Mouse (Mus musculus) embryonic facial prominence, embryonic 14.5 days (tissue): ENCODE measurements around the gene D430019H16Rik. TPM values are rescaled to one million over a fixed set of nuclear protein-coding genes. Genes with fewer than 3 reads are reported as not detected.

Experiments used
- ATAC-seq: fragments of 200-750 bp; cut with Nextera tagmentation; 2 replicates; pipeline ENCODE4 v1.8.0; 2017; ENCODE audit warnings: low read depth, moderate number of reproducible peaks, moderate TSS enrichment
- DNase-seq: peaks from one replicate; pipeline ENCODE4 v3.0.0-alpha.2; 2015; ENCODE audit warnings: low spot score
- H3K27ac ChIP-seq: fragments of 300-500 bp; sonication (generic); replicated peaks from 2 replicates; pipeline ENCODE4 v1.5.1; 2014; ENCODE audit warnings: low read depth, mild to moderate bottlenecking, low read length, moderate library complexity
- H3K27me3 ChIP-seq: fragments of 300-500 bp; sonication (generic); replicated peaks from 2 replicates; pipeline ENCODE4 v1.6.1; 2014; ENCODE audit warnings: low read length; ENCODE audit not compliant: control insufficient read depth, insufficient read depth
- H3K36me3 ChIP-seq: fragments of 300-500 bp; sonication (generic); 2 replicates; pipeline ENCODE4 v1.6.1; 2014; ENCODE audit warnings: low read length, mixed read lengths; ENCODE audit not compliant: control insufficient read depth, insufficient read depth
- H3K4me1 ChIP-seq: fragments of 300-500 bp; sonication (generic); 2 replicates; pipeline ENCODE4 v1.6.1; 2014; ENCODE audit warnings: antibody characterized with exemption, low read length; ENCODE audit not compliant: control insufficient read depth, insufficient read depth
- H3K4me2 ChIP-seq: fragments of 300-500 bp; sonication (generic); 2 replicates; pipeline ENCODE4 v1.6.1; 2014; ENCODE audit warnings: low read depth, mild to moderate bottlenecking, low read length, moderate library complexity, mixed read lengths
- H3K4me3 ChIP-seq: fragments of 300-500 bp; sonication (generic); 2 replicates; pipeline ENCODE4 v1.5.1; 2014; ENCODE audit warnings: low read depth, mild to moderate bottlenecking, low read length
- H3K9ac ChIP-seq: fragments of 300-500 bp; sonication (generic); 2 replicates; pipeline ENCODE4 v1.6.1; 2014; ENCODE audit warnings: low read depth, mild to moderate bottlenecking, low read length, moderate library complexity, mixed read lengths
- H3K9me3 ChIP-seq: fragments of 300-500 bp; sonication (generic); 2 replicates; pipeline ENCODE4 v1.6.1; 2016; ENCODE audit warnings: low read length; ENCODE audit not compliant: control insufficient read depth
- WGBS: fragments of 180-500 bp; shearing (Covaris S2); extraction: QIAGEN DNeasy Blood & Tissue Kit; methylation state at CpG from one replicate; pipeline ENCODE4 v1.1.7; 2014; 5-methylcytosine and 5-hydroxymethylcytosine counted together
- polyA plus RNA-seq: library from polyadenylated mRNA; unstranded; fragments of >200 nt; fragmentation: Nextera tagmentation; extraction: Ambion mirVana; gene quantifications from 2 replicates; pipeline ENCODE4 v1.2.1, GENCODE M21; 2014

Gene D430019H16Rik
- polyA plus RNA-seq, 1 experiment from 2014 or later: 3.4 TPM

DNA sequence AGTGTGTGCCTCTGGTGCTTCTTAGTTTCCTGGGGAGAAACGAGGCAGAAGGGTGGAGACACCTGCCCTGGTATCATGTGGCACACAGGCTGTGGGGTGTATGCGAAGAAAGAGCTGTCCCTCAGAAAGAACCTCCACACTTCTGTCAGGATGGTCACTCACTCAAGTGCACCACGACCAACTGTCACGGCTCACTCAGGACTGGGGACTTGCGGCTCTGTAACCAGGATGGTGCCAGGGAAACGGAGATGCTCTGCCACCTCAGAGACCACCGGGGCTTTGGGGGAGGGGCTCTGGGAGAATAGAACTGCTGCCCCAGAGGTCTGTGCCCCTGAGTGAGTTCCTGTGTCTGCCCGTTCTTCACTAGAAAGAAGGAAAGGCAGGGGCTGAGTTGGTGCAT, 15.4 kb downstream of the D430019H16Rik start:
- 78% methylated on average over 8 of the region's 8 CpGs for WGBS
- ATAC-seq: no peak
- no peak overlapping the region for H3K4me3 ChIP-seq
- H3K4me2 ChIP-seq: no peak overlapping the region
- peaks cover 8% of the 10 kb centered on the region for H3K4me1 ChIP-seq
- H3K36me3 ChIP-seq: no peaks in the 10 kb centered on the region
- H3K9me3 ChIP-seq: no peaks in the 10 kb centered on the region
- no peak overlapping the region for H3K27ac ChIP-seq
- DNase-seq: no peak
- no peak overlapping the region for H3K9ac ChIP-seq
- H3K27me3 ChIP-seq: no peaks in the 10 kb centered on the region

DNA sequence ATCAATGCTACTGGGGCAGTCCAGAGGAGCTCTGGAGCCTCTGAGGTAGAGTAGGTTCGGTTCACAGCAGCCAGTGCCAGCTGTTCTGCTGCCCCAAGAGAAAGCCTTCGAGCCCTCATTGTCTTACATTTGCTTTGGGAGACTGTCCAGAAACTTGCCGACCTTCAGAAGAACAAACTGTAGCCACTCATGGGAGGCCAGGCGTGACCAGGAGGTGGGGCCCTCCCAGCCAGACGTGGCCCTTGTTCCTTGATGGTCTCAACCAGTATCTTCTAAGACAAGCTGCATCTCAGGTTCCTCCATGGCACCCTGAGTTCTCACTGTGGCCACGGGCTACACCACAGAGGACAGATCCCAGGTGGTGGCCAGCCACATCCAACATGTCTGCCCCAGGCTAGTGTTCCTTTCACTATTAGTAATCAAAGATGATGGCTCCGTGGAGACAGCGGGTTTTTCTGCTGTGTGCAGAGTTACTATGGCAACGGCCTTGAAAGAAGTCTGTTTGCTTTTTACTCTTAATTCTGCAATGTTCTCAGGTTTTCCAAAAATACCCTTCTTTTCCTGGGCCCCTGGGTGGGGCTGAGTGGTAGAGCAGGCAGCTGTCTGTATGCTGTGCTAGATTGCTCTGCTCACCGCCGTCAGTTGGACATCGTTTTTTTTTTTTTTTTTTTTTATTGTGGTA, 21.7 kb downstream of the D430019H16Rik start:
- Histone ChIP-seq H3K4me3 (no peak overlapping the region), H3K36me3 (no peaks in the 10 kb centered on the region), H3K27me3 (no peaks in the 10 kb centered on the region), H3K4me2 (no peak overlapping the region; the same call in 1 of the 2 replicates), H3K27ac (peak overlapping the region; percentile 39; the same call in 1 of the 2 replicates), H3K9me3 (no peaks in the 10 kb centered on the region), H3K9ac (0 out of 2 replicates have a peak overlapping the region, but pooled peaks have one; percentile 8), H3K4me1 (peaks cover 6% of the 10 kb centered on the region; the same call in 1 of the 2 replicates)
- DNase-seq (peak; percentile 74), ATAC-seq (peak; percentile 51; the same call in 1 of the 2 replicates)
- 49% methylated on average over 12 of the region's 12 CpGs for WGBS

DNA sequence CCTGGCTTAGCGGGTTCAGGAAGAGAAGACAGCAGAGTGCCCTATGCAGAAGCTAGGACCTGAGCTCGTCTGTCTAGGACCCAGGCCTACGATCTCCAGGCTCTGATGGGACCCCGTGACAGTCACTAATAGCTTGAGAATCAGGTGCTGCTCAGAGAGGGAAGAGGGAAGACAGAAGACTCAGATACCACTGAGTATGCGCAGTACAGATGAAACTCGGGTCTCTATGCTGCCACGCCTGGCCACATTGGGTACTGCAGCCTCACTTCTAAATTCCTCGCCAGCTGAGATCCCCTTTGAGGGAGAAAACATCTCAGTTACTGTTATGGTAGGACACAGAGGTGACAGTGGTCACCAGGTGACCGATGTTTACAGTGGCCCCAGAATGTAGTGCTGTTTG, 22.8 kb downstream of the D430019H16Rik start:
- H3K4me2 ChIP-seq: no peak overlapping the region
- no peak overlapping the region for H3K4me3 ChIP-seq
- H3K36me3 ChIP-seq: no peaks in the 10 kb centered on the region
- no peaks in the 10 kb centered on the region for H3K9me3 ChIP-seq
- 45% methylated on average over 9 of the region's 9 CpGs for WGBS
- peak overlapping the region; percentile 7 for H3K27ac ChIP-seq
- DNase-seq (no peak), ATAC-seq (no peak)
- no peaks in the 10 kb centered on the region for H3K27me3 ChIP-seq
- H3K9ac ChIP-seq: no peak overlapping the region
- H3K4me1 ChIP-seq: peaks cover 6% of the 10 kb centered on the region; the same call in 1 of the 2 replicates

DNA sequence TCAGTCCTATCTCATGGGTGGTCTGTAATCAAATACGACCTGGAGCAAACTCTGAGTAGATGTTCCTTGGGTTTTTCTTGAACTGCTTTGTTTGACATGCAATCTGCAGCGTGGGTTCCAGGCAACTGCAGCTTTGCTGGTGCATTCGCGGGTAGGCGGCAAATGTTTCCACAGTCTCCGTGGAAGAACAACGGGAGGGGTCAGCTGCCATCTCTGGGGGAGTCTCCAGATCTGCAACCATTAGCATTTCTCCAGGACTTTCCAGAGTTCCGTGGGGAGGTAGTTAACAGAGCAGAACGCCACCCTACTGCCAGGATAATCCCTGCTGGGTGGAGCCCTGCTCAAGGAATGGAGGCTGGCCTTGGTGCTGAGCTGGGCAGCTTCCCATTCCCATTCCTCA, 23.3 kb downstream of the D430019H16Rik start:
- DNase-seq: no peak
- ATAC-seq: no peak
- Histone ChIP-seq H3K36me3 (no peaks in the 10 kb centered on the region), H3K4me3 (no peak overlapping the region), H3K27ac (no peak overlapping the region), H3K9me3 (no peaks in the 10 kb centered on the region), H3K27me3 (no peaks in the 10 kb centered on the region), H3K4me2 (no peak overlapping the region), H3K4me1 (peaks cover 6% of the 10 kb centered on the region; the same call in 1 of the 2 replicates), H3K9ac (no peak overlapping the region)
- WGBS: 65% methylated on average over 9 of the region's 9 CpGs

DNA sequence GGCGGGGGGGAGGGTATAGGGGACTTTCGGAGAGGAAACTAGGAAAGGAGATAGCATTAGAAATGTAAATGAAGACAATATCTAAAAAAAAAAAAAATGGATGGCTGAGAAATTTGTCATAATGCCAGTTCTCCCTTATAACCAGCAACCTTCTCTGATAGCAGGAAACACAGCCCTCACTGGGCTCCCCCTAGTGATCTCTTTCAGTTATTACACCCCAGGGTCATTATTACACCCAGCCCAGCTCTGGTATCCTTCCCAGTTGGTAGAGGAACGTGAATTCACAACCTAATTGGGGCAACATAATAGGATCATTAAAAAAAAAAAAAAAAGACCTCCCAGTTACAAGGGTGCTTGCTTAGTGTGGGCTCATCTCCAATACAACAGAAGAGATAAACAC, 29.8 kb downstream of the D430019H16Rik start:
- H3K27me3 ChIP-seq: no peaks in the 10 kb centered on the region
- no peak overlapping the region for H3K4me3 ChIP-seq
- 56% methylated on average over 3 of the region's 3 CpGs for WGBS
- H3K36me3 ChIP-seq: 0 out of 2 replicates have a peak, but pooled peaks cover 6% of the 10 kb centered on the region
- no peaks in the 10 kb centered on the region for H3K4me1 ChIP-seq
- H3K9me3 ChIP-seq: no peaks in the 10 kb centered on the region
- H3K27ac ChIP-seq: no peak overlapping the region
- no peak overlapping the region for H3K9ac ChIP-seq
- ATAC-seq (no peak), DNase-seq (peak; percentile 39)
- H3K4me2 ChIP-seq: no peak overlapping the region

DNA sequence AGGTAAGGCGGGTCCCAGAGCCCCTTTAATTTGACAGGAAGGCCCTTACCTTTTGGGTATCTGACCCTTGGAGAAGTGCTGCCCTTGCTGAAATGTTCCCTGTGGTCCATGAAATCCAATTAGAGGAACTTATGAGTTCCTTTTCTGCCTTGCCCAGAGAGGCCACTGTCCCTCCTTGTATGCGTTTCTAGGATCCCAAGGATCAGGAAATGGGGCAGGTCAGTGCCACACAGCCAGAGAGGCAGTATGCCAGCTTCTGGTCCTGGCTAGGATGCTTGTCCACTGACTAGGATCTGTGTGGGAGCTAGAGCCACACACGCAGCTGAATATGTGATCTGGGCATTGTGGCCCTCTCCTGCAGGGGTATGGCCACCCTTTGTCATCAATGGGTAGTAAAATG, 36.6 kb downstream of the D430019H16Rik start:
- DNase-seq (no peak), ATAC-seq (no peak)
- Histone ChIP-seq H3K27ac (no peak overlapping the region), H3K36me3 (peaks cover 13% of the 10 kb centered on the region; the same call in 1 of the 2 replicates), H3K9me3 (no peaks in the 10 kb centered on the region), H3K9ac (no peak overlapping the region), H3K27me3 (no peaks in the 10 kb centered on the region), H3K4me1 (no peaks in the 10 kb centered on the region), H3K4me2 (no peak overlapping the region), H3K4me3 (no peak overlapping the region)
- WGBS: 93% methylated on average over 3 of the region's 3 CpGs

DNA sequence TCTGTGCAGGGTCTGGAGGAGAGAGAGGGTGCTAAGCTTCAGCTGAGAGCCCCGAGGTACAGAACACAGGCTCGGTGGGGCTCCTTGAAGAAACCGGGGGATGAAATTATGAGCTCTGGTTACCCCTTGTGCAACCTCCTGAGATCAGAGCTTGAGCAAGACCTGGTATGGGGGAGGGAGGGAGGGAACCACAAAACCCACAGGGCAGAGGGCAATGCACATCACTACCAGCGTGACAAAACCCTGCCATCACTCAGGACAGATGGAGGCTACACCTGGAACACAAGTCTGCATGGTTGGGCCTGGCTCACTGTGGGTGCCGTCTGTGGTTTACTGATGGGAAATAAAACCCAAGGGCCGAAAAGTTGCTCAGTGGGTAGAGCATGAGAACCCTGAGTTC, 37.1 kb downstream of the D430019H16Rik start:
- no peak overlapping the region for H3K27ac ChIP-seq
- DNase-seq (no peak), ATAC-seq (no peak)
- H3K36me3 ChIP-seq: peaks cover 13% of the 10 kb centered on the region; the same call in 1 of the 2 replicates
- no peak overlapping the region for H3K4me2 ChIP-seq
- no peak overlapping the region for H3K9ac ChIP-seq
- H3K27me3 ChIP-seq: no peaks in the 10 kb centered on the region
- H3K4me1 ChIP-seq: no peaks in the 10 kb centered on the region
- no peak overlapping the region for H3K4me3 ChIP-seq
- no peaks in the 10 kb centered on the region for H3K9me3 ChIP-seq
- 80% methylated on average over 6 of the region's 6 CpGs for WGBS

DNA sequence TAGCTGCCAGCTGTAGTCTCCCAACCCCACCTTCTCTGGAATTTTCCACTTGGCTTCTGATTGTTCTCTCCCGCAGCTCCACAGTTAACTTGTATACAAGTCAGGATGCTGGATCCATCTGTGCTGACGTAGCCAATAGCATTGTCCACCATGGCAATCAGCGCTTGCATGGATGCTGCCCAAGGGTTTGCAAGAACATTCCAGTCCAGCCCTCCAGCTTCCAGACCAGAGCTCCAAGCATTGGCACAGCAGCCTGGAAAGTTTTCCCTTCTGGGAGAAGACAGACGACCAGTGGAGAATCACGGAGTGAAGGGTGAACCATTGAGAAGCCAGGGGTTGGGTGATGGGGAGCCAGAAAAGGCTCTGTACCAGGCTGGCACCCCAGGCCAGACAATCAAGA, 41.1 kb downstream of the D430019H16Rik start:
- Histone ChIP-seq H3K4me2 (no peak overlapping the region), H3K27ac (no peak overlapping the region), H3K4me1 (no peaks in the 10 kb centered on the region), H3K4me3 (no peak overlapping the region), H3K36me3 (peaks cover 1% of the 10 kb centered on the region; the same call in 1 of the 2 replicates), H3K9ac (no peak overlapping the region), H3K27me3 (no peaks in the 10 kb centered on the region), H3K9me3 (no peaks in the 10 kb centered on the region)
- ATAC-seq (no peak), DNase-seq (no peak)
- WGBS: 74% methylated on average over 5 of the region's 5 CpGs

DNA sequence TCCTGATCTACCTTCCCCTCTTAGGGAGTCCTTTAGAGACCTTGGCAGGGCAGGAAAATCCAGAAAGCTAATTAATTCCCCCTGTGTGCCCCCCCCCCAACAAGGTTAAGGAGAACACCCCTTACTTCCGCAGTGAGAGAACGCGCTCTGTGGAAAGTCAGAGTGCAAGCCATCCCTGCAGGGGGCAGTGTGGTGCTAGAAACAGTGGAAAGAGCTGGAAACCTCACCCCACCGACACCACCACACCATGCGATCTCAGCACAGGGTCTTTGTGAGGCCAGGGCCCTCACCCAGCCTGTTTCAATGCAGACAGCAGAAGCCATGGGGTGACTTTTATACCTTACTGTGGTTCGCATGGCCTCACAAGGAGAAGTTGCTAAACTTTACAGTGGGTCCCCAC, 44.2 kb downstream of the D430019H16Rik start:
- H3K9ac ChIP-seq: no peak overlapping the region
- H3K36me3 ChIP-seq: no peaks in the 10 kb centered on the region
- H3K4me1 ChIP-seq: no peaks in the 10 kb centered on the region
- H3K4me3 ChIP-seq: no peak overlapping the region
- no peak overlapping the region for H3K27ac ChIP-seq
- WGBS: 10% methylated on average over 6 of the region's 6 CpGs
- ATAC-seq (peak; percentile 79), DNase-seq (peak; percentile 82)
- H3K9me3 ChIP-seq: no peaks in the 10 kb centered on the region
- H3K27me3 ChIP-seq: no peaks in the 10 kb centered on the region
- H3K4me2 ChIP-seq: no peak overlapping the region
